Mouse (Mus musculus) limb, embryonic 14.5 days (tissue): Measurements from ENCODE around the gene Lrrc36. TPM values are rescaled to one million over a fixed set of nuclear protein-coding genes. Genes with fewer than 3 reads are reported as not detected.

Experiments used
- ATAC-seq: fragments of 200-750 bp; cut with Nextera tagmentation; 2 replicates; pipeline ENCODE4 v1.8.0; 2017; ENCODE audit warnings: low read depth, moderate number of reproducible peaks, moderate TSS enrichment; ENCODE audit not compliant: low FRiP score
- DNase-seq: peaks from one replicate; pipeline ENCODE4 v3.0.0-alpha.2; 2015; ENCODE audit warnings: low spot score
- H3K27ac ChIP-seq: fragments of 300-500 bp; sonication (generic); replicated peaks from 2 replicates; pipeline ENCODE4 v1.5.1; 2014; ENCODE audit warnings: low read depth, mild to moderate bottlenecking, low read length, moderate library complexity, mixed read lengths
- H3K27me3 ChIP-seq: fragments of 300-500 bp; sonication (generic); 2 replicates; pipeline ENCODE4 v1.6.1; 2014; ENCODE audit warnings: low read length, mixed read lengths; ENCODE audit not compliant: control insufficient read depth, insufficient read depth
- H3K36me3 ChIP-seq: fragments of 300-500 bp; sonication (generic); 2 replicates; pipeline ENCODE4 v1.6.1; 2014; ENCODE audit warnings: mild to moderate bottlenecking, low read length, moderate library complexity, mixed read lengths; ENCODE audit not compliant: control insufficient read depth, insufficient read depth
- H3K4me1 ChIP-seq: fragments of 300-500 bp; sonication (generic); 2 replicates; pipeline ENCODE4 v1.6.1; 2014; ENCODE audit warnings: antibody characterized with exemption, low read length, mixed read lengths; ENCODE audit not compliant: control insufficient read depth, insufficient read depth
- H3K4me2 ChIP-seq: fragments of 300-500 bp; sonication (generic); replicated peaks from 2 replicates; pipeline ENCODE4 v1.6.1; 2014; ENCODE audit warnings: low read depth, mild to moderate bottlenecking, low read length, moderate library complexity; ENCODE audit not compliant: severe bottlenecking
- H3K4me3 ChIP-seq: fragments of 300-500 bp; sonication (generic); replicated peaks from 2 replicates; pipeline ENCODE4 v1.5.1; 2014; ENCODE audit warnings: low read length
- H3K9ac ChIP-seq: fragments of 300-500 bp; sonication (generic); 2 replicates; pipeline ENCODE4 v1.6.1; 2014; ENCODE audit warnings: mild to moderate bottlenecking, low read depth, low read length, moderate library complexity; ENCODE audit not compliant: severe bottlenecking
- H3K9me3 ChIP-seq: fragments of 300-500 bp; sonication (generic); 2 replicates; pipeline ENCODE4 v1.6.1; 2016; ENCODE audit warnings: low read length; ENCODE audit not compliant: control insufficient read depth
- POLR2A ChIP-seq: fragments of 200-500 bp; IDR thresholded peaks from 2 replicates; pipeline ENCODE4 v1.8.0; 2012; ENCODE audit warnings: inconsistent platforms, mild to moderate bottlenecking, moderate library complexity, borderline replicate concordance; ENCODE audit not compliant: insufficient read depth, insufficient read length; ENCODE audit errors: extremely low read depth
- WGBS: fragments of 180-500 bp; shearing (Covaris S2); extraction: QIAGEN DNeasy Blood & Tissue Kit; methylation state at CpG from one replicate; pipeline ENCODE4 v1.1.7; 2014; 5-methylcytosine and 5-hydroxymethylcytosine counted together
- polyA plus RNA-seq, 2 experiments: library from polyadenylated mRNA; depleted of rRNA in 1 of 2; stranded (reverse) in 1 of 2; unstranded in 1 of 2; fragments of >200 nt; fragmentation: Nextera tagmentation in 1 of 2; extraction: Ambion mirVana in 1 of 2; gene quantifications; 2 replicates each; pipeline versions ENCODE4 v1.2.1 to v1.2.3; 2012 to 2014

Gene Lrrc36
- polyA plus RNA-seq, 2 experiments, result 0.62 to 0.84 TPM

DNA sequence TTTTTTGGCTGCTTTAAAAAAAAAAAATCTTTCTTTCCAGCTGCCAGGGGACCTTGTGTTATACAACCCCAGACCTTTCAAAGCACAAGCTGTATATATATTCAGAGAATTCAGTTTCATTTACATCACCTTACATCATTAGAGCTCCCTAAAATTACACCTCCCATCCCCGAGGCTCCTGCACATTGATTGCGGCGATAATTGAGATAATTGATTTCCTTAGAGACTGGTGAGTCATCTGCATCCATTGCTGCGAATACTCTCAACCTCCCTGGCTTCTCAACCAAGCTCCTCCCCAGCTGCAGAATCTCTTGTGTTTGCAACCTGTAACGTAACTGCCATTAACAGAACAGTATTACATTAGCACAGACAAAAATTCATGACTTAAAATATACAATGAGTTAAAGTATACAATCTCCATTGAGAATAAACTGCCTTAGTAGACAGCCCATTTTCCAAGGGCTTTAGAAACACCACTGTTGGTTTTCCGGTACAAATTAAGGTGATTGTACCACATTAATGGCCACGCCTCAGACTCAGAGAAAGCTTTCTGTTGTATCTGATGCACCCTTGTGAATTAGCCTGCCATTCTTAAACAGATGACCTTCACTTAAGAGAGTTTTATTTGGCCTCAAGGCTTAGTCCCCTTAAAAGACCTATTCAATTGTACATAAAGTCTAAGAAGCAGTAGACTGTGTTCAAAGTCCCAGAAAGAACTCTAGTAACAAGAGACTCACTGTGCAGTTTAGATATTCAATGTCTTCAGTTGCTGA lies 18.6 kb downstream of the Lrrc36 start:
- Histone ChIP-seq H3K9me3 (no peaks in the 10 kb centered on the region), H3K4me1 (no peaks in the 10 kb centered on the region), H3K27ac (no peak overlapping the region), H3K36me3 (no peaks in the 10 kb centered on the region), H3K27me3 (no peaks in the 10 kb centered on the region), H3K9ac (no peak overlapping the region), H3K4me2 (no peak overlapping the region), H3K4me3 (no peak overlapping the region)
- no peak for TF ChIP-seq POLR2A
- no peak for DNase-seq
- WGBS, result 64% methylated on average over 7 of the region's 7 CpGs
- no peak for ATAC-seq

DNA sequence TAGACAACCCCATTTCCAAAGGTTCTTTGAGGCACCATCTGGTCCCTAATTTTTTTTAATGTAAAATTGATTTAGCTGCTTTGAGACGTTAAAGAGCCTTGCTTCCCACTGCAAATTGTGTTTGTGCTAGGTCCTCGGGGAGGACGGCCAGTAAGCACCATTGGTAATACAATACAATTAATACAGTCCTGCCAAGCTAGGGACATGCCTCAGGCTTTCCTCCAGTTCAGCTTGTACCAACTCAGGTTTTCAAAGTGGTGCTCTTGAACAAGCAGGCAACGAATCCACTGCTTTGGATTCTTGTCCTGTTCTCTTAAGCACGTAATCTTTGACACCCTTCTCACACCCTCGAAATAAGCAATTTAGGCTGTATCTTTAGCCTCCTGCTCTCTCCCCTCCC lies 19.6 kb downstream of the Lrrc36 start:
- no peak for DNase-seq
- no peak overlapping the region for H3K4me3 ChIP-seq
- ATAC-seq, result no peak
- 57% methylated on average over 6 of the region's 6 CpGs for WGBS
- H3K27me3 ChIP-seq, result no peaks in the 10 kb centered on the region
- no peaks in the 10 kb centered on the region for H3K36me3 ChIP-seq
- no peak overlapping the region for H3K27ac ChIP-seq
- H3K4me2 ChIP-seq, result no peak overlapping the region
- no peak for TF ChIP-seq POLR2A
- no peaks in the 10 kb centered on the region for H3K9me3 ChIP-seq
- no peak overlapping the region for H3K9ac ChIP-seq
- no peaks in the 10 kb centered on the region for H3K4me1 ChIP-seq

- Histone ChIP-seq H3K27ac (no peak overlapping the region), H3K36me3 (no peaks in the 10 kb centered on the region), H3K9ac (no peak overlapping the region), H3K4me2 (no peak overlapping the region), H3K9me3 (no peaks in the 10 kb centered on the region), H3K27me3 (no peaks in the 10 kb centered on the region), H3K4me1 (no peaks in the 10 kb centered on the region), H3K4me3 (no peak overlapping the region)
- no peak for TF ChIP-seq POLR2A
- 52% methylated on average over 5 of the region's 5 CpGs for WGBS
- peak; percentile 21 for DNase-seq
- no peak for ATAC-seq
Measured at GRCm38 (mm10) chr8:105433511-105433910, 20.1 kb downstream of the Lrrc36 start.

DNA sequence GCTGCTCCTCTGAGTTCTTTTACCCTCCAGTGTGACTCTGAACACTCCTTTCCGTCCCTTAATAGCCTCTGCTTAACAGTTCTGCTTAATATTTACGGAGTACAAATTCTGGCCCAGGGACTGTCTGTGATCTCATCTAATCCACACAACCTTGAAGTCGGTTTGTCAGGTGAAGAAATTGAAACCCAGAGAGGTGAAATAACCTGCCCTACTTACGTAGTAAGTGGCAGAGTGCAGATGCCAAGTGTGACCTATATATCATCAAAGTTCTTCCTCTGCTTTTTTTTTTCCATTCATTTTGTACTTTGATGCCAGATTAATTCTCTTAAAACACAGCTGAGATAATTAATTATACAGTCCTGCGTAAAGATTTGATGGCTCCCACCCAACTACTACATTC lies 20.8 kb downstream of the Lrrc36 start:
- Histone ChIP-seq H3K36me3 (no peaks in the 10 kb centered on the region), H3K9me3 (no peaks in the 10 kb centered on the region), H3K9ac (no peak overlapping the region), H3K27me3 (no peaks in the 10 kb centered on the region), H3K27ac (no peak overlapping the region), H3K4me2 (no peak overlapping the region), H3K4me1 (no peaks in the 10 kb centered on the region), H3K4me3 (no peak overlapping the region)
- no peak for TF ChIP-seq POLR2A
- 58% methylated on average over 5 of the region's 5 CpGs for WGBS
- DNase-seq (no peak), ATAC-seq (no peak)

GRCm38 (mm10) chr8:105436218-105436617 lies 22.8 kb downstream of the Lrrc36 start:
- H3K4me1 ChIP-seq, result no peaks in the 10 kb centered on the region
- WGBS, result 70% methylated on average over 5 of the region's 5 CpGs
- no peak for ATAC-seq

More at GRCm38 (mm10) chr8:105436218-105436617, 22.8 kb downstream of the Lrrc36 start:
- no peak for TF ChIP-seq POLR2A
- DNase-seq, result no peak
- Histone ChIP-seq H3K36me3 (no peaks in the 10 kb centered on the region), H3K27me3 (no peaks in the 10 kb centered on the region), H3K27ac (no peak overlapping the region), H3K9ac (no peak overlapping the region), H3K9me3 (no peaks in the 10 kb centered on the region), H3K4me3 (no peak overlapping the region), H3K4me2 (no peak overlapping the region)
